Mouse (Mus musculus): ENCODE data around the gene Ssh2.

DNA sequence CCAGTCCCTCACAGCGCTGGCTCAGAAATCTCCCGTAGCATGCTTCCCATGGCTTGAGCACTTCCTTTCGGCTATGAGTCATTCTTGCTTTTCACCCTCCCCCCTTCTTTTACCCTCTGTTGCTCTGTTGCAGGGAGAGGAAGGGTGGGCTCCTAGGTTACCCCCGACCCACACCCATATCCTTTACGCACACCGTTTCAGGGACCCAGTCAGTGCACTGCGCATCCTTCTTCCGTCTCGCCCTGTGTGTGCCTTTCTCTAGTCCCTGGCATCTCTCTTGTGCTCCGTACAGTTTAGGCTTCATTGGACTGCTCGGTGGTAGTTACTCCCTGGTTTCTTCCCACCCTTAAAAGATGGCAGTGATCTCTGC is 659 bp downstream of the Ssh2 start:
- TF ChIP-seq GATA1 (IDR thresholded peaks at IDR 0.05; ENCODE audit: low read length): no peak
- TF ChIP-seq TAL1 (IDR thresholded peaks at IDR 0.05; ENCODE audit: low read length): no peak
